Mouse (Mus musculus) cerebellum, adult 2 months (tissue): ENCODE data around the gene Plcb4. TPM values are rescaled to one million over a fixed set of nuclear protein-coding genes. Genes with fewer than 3 reads are reported as not detected.

Source experiments
- DNase-seq, 2 experiments: peaks; one replicate each; pipeline ENCODE4 v3.0.0; 2021
- H3K27ac ChIP-seq: fragments of 200-500 bp; 2 replicates; pipeline ENCODE4 v1.5.1; 2012; ENCODE audit warnings: low read length, control low read depth, inconsistent platforms; ENCODE audit not compliant: insufficient read depth
- H3K27me3 ChIP-seq: fragments of 200-500 bp; 2 replicates; pipeline ENCODE4 v1.6.1; 2012; ENCODE audit warnings: inconsistent platforms, mild to moderate bottlenecking, low read length, moderate library complexity; ENCODE audit not compliant: control insufficient read depth, insufficient read depth
- H3K4me1 ChIP-seq: fragments of 200-500 bp; 2 replicates; pipeline ENCODE4 v1.6.1; 2011; ENCODE audit warnings: low read length; ENCODE audit not compliant: control insufficient read depth, insufficient read depth
- H3K4me3 ChIP-seq: fragments of 200-500 bp; replicated peaks from 2 replicates; pipeline ENCODE3; 2011; ENCODE audit warnings: mild to moderate bottlenecking, low read depth, low read length, control low read depth; ENCODE audit not compliant: insufficient read depth
- CTCF ChIP-seq: fragments of 200-500 bp; IDR thresholded peaks from 2 replicates; pipeline ENCODE4 v1.5.1; 2011; ENCODE audit warnings: low read depth, mild to moderate bottlenecking, control low read depth, low read length, moderate library complexity, borderline replicate concordance; ENCODE audit not compliant: insufficient read depth
- POLR2A ChIP-seq: fragments of 200-500 bp; IDR thresholded peaks from 2 replicates; pipeline ENCODE4 v1.6.1; 2011; ENCODE audit warnings: low read length, control low read depth, borderline replicate concordance; ENCODE audit not compliant: insufficient read depth
- WGBS: fragments of 180-500 bp; shearing (Covaris S2); methylation state at CpG from one replicate; pipeline ENCODE4 v1.1.7; 2018; 5-methylcytosine and 5-hydroxymethylcytosine counted together
- polyA plus RNA-seq: library from polyadenylated mRNA; depleted of rRNA; stranded (reverse); fragments of >200 nt; gene quantifications from 2 replicates; pipeline ENCODE4 v1.2.3, GENCODE M21; 2012

Plcb4 gene
- polyA plus RNA-seq, 1 experiment = 166 TPM

- H3K4me1 ChIP-seq = peaks cover 15% of the 10 kb centered on the region
- H3K27ac ChIP-seq = no peak overlapping the region
- no peaks in the 10 kb centered on the region for H3K27me3 ChIP-seq
- H3K4me3 ChIP-seq = no peak overlapping the region
- WGBS = 39% methylated on average over 8 of the region's 8 CpGs
- no peak for TF ChIP-seq CTCF
- TF ChIP-seq POLR2A = no peak
- no peak for DNase-seq
These were observed 18.2 kb downstream of the Plcb4 start for GRCm38 (mm10) chr2:135676978-135677501.

- DNase-seq = no peak
- Histone ChIP-seq H3K27ac (no peak overlapping the region), H3K4me1 (peaks cover 12% of the 10 kb centered on the region), H3K27me3 (no peaks in the 10 kb centered on the region), H3K4me3 (no peak overlapping the region)
- no peak for TF ChIP-seq POLR2A
- no peak for TF ChIP-seq CTCF
- 44% methylated on average over 5 of the region's 5 CpGs for WGBS
These were observed 18.8 kb downstream of the Plcb4 start for GRCm38 (mm10) chr2:135677601-135678000.

GRCm38 (mm10) chr2:135680001-135680400, 21.2 kb downstream of the Plcb4 start:
- no peak for DNase-seq
- no peak overlapping the region for H3K27ac ChIP-seq
- no peak overlapping the region for H3K4me3 ChIP-seq
- H3K4me1 ChIP-seq = peaks cover 9% of the 10 kb centered on the region
- H3K27me3 ChIP-seq = no peaks in the 10 kb centered on the region
- WGBS = 91% methylated on average over 8 of the region's 8 CpGs
- TF ChIP-seq POLR2A (no peak), CTCF (no peak)

- no peak overlapping the region for H3K4me3 ChIP-seq
- 86% methylated on average over 5 of the region's 5 CpGs for WGBS
- no peak overlapping the region for H3K27ac ChIP-seq
- H3K27me3 ChIP-seq = no peaks in the 10 kb centered on the region
- H3K4me1 ChIP-seq = peaks cover 9% of the 10 kb centered on the region
- DNase-seq = no peak
- TF ChIP-seq POLR2A (no peak), CTCF (no peak)
These were observed 21.8 kb downstream of the Plcb4 start for GRCm38 (mm10) chr2:135680406-135681134.

GRCm38 (mm10) chr2:135683684-135684440, 25.1 kb downstream of the Plcb4 start:
- H3K27me3 ChIP-seq = no peaks in the 10 kb centered on the region
- DNase-seq = no peak
- no peak overlapping the region for H3K27ac ChIP-seq
- 62% methylated on average over 10 of the region's 10 CpGs for WGBS
- peaks cover 12% of the 10 kb centered on the region for H3K4me1 ChIP-seq
- no peak overlapping the region for H3K4me3 ChIP-seq
- TF ChIP-seq CTCF (no peak), POLR2A (no peak)

- Histone ChIP-seq H3K4me1 (peaks cover 7% of the 10 kb centered on the region), H3K4me3 (no peak overlapping the region), H3K27me3 (no peaks in the 10 kb centered on the region), H3K27ac (no peak overlapping the region)
- TF ChIP-seq CTCF (no peak), POLR2A (no peak)
- no peak for DNase-seq
- 85% methylated on average over 4 of the region's 4 CpGs for WGBS
These were observed 27.9 kb downstream of the Plcb4 start for GRCm38 (mm10) chr2:135686692-135687091.

- H3K27ac ChIP-seq = no peak overlapping the region
- no peak overlapping the region for H3K4me3 ChIP-seq
- TF ChIP-seq CTCF (no peak), POLR2A (no peak)
- H3K27me3 ChIP-seq = no peaks in the 10 kb centered on the region
- H3K4me1 ChIP-seq = peaks cover 11% of the 10 kb centered on the region
- WGBS = 86% methylated on average over 5 of the region's 5 CpGs
- DNase-seq = no peak
These were observed 28.8 kb downstream of the Plcb4 start for GRCm38 (mm10) chr2:135687585-135687984.
